Mouse (Mus musculus) limb, embryonic 12.5 days (tissue): ENCODE results near the gene Mgrn1. TPM values are rescaled to one million over a fixed set of nuclear protein-coding genes. Genes with fewer than 3 reads are reported as not detected.

ENCODE experiments used
- ATAC-seq: fragments of 200-750 bp; cut with Nextera tagmentation; 2 replicates; pipeline ENCODE4 v1.8.0; 2017; ENCODE audit warnings: low read depth, moderate TSS enrichment; ENCODE audit not compliant: insufficient number of reproducible peaks, insufficient read depth, low FRiP score, low TSS enrichment
- H3K27ac ChIP-seq: fragments of 300-500 bp; sonication (generic); 2 replicates; pipeline ENCODE4 v1.5.1; 2016; ENCODE audit warnings: mild to moderate bottlenecking, moderate library complexity
- H3K27me3 ChIP-seq: fragments of 300-500 bp; sonication (generic); 2 replicates; pipeline ENCODE4 v1.6.1; 2016; ENCODE audit warnings: mild to moderate bottlenecking, moderate library complexity
- H3K36me3 ChIP-seq: fragments of 300-500 bp; sonication (generic); 2 replicates; pipeline ENCODE4 v1.6.1; 2016; ENCODE audit warnings: mild to moderate bottlenecking, moderate library complexity
- H3K4me1 ChIP-seq: fragments of 300-500 bp; sonication (generic); replicated peaks from 2 replicates; pipeline ENCODE4 v1.6.1; 2016
- H3K4me2 ChIP-seq: fragments of 300-500 bp; sonication (generic); 2 replicates; pipeline ENCODE4 v1.6.1; 2016; ENCODE audit warnings: mild to moderate bottlenecking, moderate library complexity
- H3K4me3 ChIP-seq: fragments of 300-500 bp; sonication (generic); replicated peaks from 2 replicates; pipeline ENCODE4 v1.5.1; 2016; ENCODE audit warnings: mild to moderate bottlenecking
- H3K9ac ChIP-seq: fragments of 300-500 bp; sonication (generic); replicated peaks from 2 replicates; pipeline ENCODE4 v1.6.1; 2016; ENCODE audit warnings: mild to moderate bottlenecking, moderate library complexity
- H3K9me3 ChIP-seq: fragments of 300-500 bp; sonication (generic); 2 replicates; pipeline ENCODE4 v1.6.1; 2016; ENCODE audit warnings: mild to moderate bottlenecking, moderate library complexity
- WGBS: fragments of 180-500 bp; shearing (Covaris S2); methylation state at CpG from one replicate; pipeline ENCODE4 v1.1.7; 2016; 5-methylcytosine and 5-hydroxymethylcytosine counted together
- polyA plus RNA-seq: library from polyadenylated mRNA; unstranded; fragments of >200 nt; fragmentation: Nextera tagmentation; extraction: Ambion mirVana; gene quantifications from 2 replicates; pipeline ENCODE4 v1.2.1, GENCODE M21; 2016

Gene Mgrn1
- polyA plus RNA-seq, 1 experiment from 2014 or later, result 87.5 TPM

DNA sequence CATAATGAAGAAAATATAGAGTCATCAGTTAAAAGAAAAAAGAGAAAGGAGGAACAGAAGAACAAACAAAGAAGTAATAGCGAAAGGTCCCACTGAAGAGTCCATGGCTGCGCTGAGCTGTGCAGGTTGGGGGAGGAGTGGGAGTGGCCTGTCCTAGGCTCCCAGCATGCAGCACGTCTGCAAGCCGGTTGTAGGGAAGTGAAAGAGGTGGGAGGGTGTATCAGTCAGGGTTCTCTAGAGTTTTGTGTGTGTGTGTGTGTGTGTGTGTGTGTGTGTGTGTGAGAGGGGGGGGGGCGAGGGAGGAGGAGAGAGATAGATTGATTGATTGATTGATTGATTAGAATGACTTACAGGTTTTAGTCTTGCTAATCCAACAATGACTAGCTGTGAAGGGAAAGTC is 21.9 kb downstream of the Mgrn1 start:
- H3K4me1 ChIP-seq, result peaks cover 12% of the 10 kb centered on the region
- ATAC-seq, result no peak
- H3K9ac ChIP-seq, result no peak overlapping the region
- 69% methylated on average over 5 of the region's 5 CpGs for WGBS
- no peaks in the 10 kb centered on the region for H3K27me3 ChIP-seq
- no peak overlapping the region for H3K4me3 ChIP-seq
- no peak overlapping the region for H3K27ac ChIP-seq
- no peak overlapping the region for H3K4me2 ChIP-seq
- H3K36me3 ChIP-seq, result peaks cover 59% of the 10 kb centered on the region
- H3K9me3 ChIP-seq, result no peaks in the 10 kb centered on the region

DNA sequence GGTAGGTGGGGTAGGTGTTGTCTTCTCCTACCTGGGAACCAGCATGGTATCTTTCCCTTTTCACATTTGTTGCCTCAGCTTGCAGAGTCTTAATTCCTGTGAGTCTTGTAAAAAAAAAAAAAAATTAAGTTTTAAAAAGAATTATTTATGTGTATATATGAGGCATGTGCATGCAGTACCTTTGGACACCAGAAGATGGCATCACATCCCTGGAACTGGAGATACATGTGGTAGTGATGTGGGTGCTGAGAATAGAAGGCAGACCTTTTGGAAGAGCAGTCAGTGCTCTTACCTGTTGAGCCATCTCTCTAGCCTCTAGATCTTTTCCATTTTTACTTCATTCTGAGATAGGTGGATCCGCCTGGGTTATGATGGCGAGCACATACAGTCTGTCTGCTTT is 23.7 kb downstream of the Mgrn1 start:
- Histone ChIP-seq H3K4me1 (peaks cover 9% of the 10 kb centered on the region), H3K27me3 (no peaks in the 10 kb centered on the region), H3K36me3 (peaks cover 70% of the 10 kb centered on the region), H3K9ac (no peak overlapping the region), H3K4me3 (no peak overlapping the region), H3K4me2 (no peak overlapping the region), H3K27ac (no peak overlapping the region), H3K9me3 (no peaks in the 10 kb centered on the region)
- no peak for ATAC-seq
- WGBS, result 100% methylated on average over 2 of the region's 2 CpGs

DNA sequence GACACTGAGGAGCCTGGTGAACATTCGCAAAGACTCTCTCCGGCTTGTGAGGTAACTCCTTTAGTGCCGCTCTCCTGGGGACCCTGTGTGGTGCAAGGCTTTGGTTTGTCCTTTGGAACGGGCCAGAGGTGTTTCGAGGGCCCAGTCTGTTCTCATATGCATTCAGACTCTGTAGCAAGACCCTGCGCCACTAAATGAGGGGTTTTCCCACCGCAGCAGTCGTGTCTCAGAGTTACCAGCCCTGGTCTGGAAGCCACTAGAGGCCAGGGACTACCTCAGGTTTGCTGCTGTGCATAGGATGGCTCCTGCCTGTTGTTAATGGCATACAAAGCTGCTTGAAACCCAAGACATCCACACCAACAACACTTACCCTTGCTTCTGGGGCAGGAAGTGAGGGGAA is 24.7 kb downstream of the Mgrn1 start:
- H3K27ac ChIP-seq, result no peak overlapping the region
- no peaks in the 10 kb centered on the region for H3K27me3 ChIP-seq
- ATAC-seq, result no peak
- H3K36me3 ChIP-seq, result peaks cover 79% of the 10 kb centered on the region
- H3K4me2 ChIP-seq, result no peak overlapping the region
- H3K9ac ChIP-seq, result no peak overlapping the region
- no peaks in the 10 kb centered on the region for H3K9me3 ChIP-seq
- WGBS, result 95% methylated on average over 8 of the region's 8 CpGs
- no peaks in the 10 kb centered on the region for H3K4me1 ChIP-seq
- no peak overlapping the region for H3K4me3 ChIP-seq

DNA sequence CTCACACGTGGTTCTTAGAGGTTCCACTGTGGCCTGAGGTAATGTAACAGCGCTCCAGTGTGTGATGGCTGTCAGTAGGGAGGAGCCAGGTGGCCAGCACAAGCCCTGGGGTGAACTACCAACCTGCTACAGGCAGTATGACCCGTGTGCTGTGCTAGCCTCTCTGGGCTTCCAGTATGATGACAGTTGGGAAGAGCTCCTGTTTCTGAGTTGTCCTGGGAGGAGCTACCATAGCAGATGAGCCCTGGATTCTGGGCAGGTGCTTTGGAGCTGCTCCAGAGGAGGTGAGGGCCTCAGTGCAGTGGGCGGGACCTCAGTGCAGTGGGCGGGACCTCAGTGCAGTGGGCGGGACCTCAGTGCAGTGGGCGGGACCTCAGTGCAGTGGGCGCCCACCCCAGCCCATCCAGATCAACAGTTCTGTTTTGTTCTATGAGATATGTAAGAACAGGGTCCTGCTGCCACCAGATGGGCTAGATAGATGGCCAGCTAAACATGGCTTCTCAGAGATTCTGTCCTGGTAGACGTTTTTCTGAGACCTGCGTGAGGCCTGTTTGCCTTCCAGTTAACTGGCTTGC is 26.1 kb downstream of the Mgrn1 start:
- 67% methylated on average over 10 of the region's 10 CpGs for WGBS
- H3K4me2 ChIP-seq, result no peak overlapping the region
- H3K9me3 ChIP-seq, result no peaks in the 10 kb centered on the region
- peak overlapping the region; percentile 41; the same call in 1 of the 2 replicates for H3K27ac ChIP-seq
- H3K9ac ChIP-seq, result no peak overlapping the region
- H3K36me3 ChIP-seq, result peaks cover 89% of the 10 kb centered on the region
- no peak for ATAC-seq
- no peak overlapping the region for H3K4me3 ChIP-seq
- H3K4me1 ChIP-seq, result no peaks in the 10 kb centered on the region
- no peaks in the 10 kb centered on the region for H3K27me3 ChIP-seq

DNA sequence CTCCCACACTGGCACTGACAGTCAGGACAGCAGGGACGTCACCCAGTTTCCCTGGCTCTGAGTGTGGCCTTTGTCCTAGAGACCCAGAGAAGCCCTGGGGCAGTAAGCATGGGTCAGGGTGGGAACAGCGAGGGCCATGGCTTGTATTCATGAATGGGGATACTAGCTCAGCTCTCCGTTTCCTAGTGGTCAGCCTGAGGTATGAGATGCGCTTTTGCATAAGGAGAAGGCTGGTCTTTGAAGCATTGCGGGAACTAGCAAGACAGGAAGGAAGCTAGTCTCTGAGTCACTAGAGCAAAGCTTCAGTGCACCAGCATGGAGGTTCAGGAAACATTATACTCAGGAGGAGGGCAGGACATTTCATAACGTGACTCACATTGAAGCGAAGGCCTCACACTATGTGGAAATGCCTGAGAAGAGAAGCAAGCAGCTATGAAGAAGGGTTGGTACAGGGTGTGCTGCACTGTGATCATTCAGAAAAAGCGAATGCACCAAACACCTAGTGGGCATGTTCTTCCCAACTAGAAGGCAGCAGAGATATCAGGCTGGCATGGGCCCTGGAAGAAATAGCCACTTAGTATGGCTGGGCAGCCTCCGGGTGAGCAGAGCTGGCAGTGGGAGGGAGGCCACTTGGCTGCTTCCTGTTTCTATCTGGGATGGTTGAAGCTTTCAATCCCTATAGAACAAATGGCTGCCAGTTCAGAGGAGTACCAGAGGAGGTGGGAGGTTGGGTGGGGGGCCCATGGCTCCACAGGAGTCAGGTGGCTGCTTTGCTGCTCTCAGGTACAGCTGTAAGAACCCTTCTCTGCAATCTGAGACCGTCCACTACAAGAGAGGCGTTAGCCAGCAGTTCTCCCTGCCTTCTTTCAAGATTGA is 27.1 kb downstream of the Mgrn1 start:
- no peaks in the 10 kb centered on the region for H3K27me3 ChIP-seq
- H3K4me1 ChIP-seq, result no peaks in the 10 kb centered on the region
- peaks cover 88% of the 10 kb centered on the region for H3K36me3 ChIP-seq

DNA sequence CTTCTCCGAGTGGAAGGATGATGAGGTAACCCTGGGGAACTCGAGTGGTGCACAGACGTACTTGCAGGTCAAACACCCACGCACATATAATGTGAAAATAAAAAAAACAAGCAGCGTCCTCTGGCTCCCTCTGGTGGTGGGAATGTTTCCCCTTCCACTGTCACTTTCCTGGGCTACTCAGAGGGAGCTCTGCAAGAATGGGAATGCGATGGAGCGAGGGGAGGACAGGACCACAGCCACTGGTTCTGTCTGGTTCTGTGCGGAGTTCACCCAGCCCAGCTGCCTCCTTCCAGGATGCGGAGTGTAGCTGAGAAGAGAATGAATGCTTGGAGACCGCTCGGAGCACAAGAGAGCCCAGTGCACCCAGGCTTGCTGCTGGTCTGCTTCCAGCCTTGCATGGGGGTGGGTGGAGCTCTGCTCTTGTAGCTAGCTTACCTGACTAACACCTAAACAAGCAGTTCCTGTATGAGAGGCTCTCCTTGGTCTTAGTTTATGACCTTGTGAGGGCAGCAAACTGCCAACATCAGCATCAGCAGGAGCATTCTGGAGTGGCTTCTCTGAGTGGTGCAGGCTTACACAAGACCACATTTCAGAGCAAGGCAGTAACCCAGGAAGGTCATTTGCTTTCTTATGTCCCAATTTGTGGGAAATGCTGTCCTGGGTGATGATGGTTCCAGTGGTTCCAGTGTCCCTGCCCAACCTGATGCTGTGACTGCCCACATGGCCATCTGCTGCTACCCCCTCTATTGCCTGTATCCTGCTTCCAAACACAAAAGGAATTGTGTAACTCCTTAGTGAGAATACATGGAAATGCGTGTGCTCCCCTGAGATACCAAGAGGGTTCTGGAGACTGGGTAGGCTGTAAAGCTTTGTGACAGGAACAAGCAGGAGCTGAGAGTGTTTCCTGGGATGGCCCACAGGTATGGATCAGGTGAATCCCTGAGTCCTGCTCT is 28.0 kb downstream of the Mgrn1 start:
- Histone ChIP-seq H3K36me3 (peaks cover 91% of the 10 kb centered on the region), H3K4me3 (no peak overlapping the region), H3K27me3 (no peaks in the 10 kb centered on the region), H3K9me3 (no peaks in the 10 kb centered on the region), H3K4me2 (no peak overlapping the region), H3K9ac (no peak overlapping the region), H3K4me1 (no peaks in the 10 kb centered on the region), H3K27ac (no peak overlapping the region)
- peak; percentile 67 for ATAC-seq
- WGBS, result 38% methylated on average over 12 of the region's 12 CpGs

More for the DNA sequence above, 27.1 kb downstream of the Mgrn1 start:
- ATAC-seq, result peak; percentile 9; the same call in 1 of the 2 replicates
- Histone ChIP-seq H3K27ac (peak overlapping the region; percentile 54), H3K9ac (no peak overlapping the region), H3K4me2 (no peak overlapping the region), H3K4me3 (no peak overlapping the region), H3K9me3 (no peaks in the 10 kb centered on the region)
- WGBS, result 75% methylated on average over 11 of the region's 11 CpGs

DNA sequence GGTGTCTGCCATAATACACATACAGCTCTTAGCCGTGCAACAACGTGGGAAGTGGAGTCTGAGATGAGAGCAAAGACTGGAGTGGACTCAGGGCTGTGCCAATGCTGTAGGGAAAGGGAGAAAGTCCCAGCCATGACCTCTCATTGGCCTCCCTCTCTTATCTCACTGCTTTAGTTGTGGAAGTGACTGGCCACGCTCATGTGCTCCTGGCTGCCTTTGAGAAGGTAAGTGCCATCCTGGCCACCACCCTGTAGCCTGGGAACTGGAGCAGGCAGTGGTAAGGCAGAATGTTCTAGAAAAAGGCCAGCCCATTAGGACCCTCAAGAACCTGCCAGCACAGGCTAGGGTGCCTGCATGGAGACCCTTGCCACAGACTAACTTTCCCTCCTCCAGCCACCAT is 29.9 kb downstream of the Mgrn1 start:
- Histone ChIP-seq H3K27ac (no peak overlapping the region), H3K4me1 (no peaks in the 10 kb centered on the region), H3K9ac (no peak overlapping the region), H3K36me3 (peaks cover 91% of the 10 kb centered on the region), H3K27me3 (no peaks in the 10 kb centered on the region), H3K4me3 (no peak overlapping the region), H3K9me3 (no peaks in the 10 kb centered on the region), H3K4me2 (no peak overlapping the region)
- WGBS, result 88% methylated on average over 3 of the region's 3 CpGs
- ATAC-seq, result no peak

DNA sequence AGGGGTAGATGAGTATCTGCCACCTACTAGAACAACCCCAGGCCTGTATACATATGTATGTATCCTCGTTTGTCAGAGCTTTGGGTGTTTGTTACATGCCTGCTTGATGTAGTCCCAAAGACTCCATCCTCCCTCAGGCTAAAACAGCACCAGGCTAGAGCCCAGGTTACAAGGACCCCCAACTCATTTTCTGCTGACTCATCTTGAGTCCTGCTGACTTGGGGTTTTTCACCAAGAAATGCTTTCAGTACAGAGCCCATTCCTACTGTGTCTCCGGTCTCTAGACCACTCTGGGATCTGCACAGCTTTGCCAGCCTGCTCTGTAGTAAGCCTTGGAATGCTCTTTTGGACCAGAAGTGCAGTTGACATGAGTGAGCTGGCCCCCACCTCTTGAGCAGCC is 30.6 kb downstream of the Mgrn1 start:
- 88% methylated on average over 2 of the region's 2 CpGs for WGBS
- Histone ChIP-seq H3K27ac (no peak overlapping the region), H3K36me3 (peaks cover 91% of the 10 kb centered on the region), H3K4me3 (no peak overlapping the region), H3K9me3 (no peaks in the 10 kb centered on the region), H3K9ac (no peak overlapping the region), H3K4me2 (no peak overlapping the region), H3K27me3 (no peaks in the 10 kb centered on the region), H3K4me1 (no peaks in the 10 kb centered on the region)
- ATAC-seq, result no peak

DNA sequence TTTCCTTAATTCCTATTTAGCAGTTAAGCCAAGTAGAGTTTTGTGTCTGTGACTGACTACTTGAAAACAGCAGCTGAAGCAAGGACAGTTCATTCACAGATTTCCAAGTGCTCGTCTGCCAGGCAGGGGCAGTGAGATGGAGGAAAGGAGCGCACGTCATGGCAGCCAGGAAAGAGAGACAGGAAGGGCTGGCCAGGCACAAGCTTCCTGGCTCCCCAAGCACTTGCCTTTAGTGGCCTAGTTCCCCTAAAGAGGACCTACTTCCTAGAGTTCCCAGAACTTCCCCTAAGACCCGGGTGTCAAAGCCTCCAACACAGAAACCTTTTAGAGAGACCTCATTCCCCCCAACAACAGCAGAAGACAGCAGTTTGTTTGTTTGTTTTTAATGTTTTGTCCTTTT is 34.5 kb downstream of the Mgrn1 start:
- no peaks in the 10 kb centered on the region for H3K9me3 ChIP-seq

DNA sequence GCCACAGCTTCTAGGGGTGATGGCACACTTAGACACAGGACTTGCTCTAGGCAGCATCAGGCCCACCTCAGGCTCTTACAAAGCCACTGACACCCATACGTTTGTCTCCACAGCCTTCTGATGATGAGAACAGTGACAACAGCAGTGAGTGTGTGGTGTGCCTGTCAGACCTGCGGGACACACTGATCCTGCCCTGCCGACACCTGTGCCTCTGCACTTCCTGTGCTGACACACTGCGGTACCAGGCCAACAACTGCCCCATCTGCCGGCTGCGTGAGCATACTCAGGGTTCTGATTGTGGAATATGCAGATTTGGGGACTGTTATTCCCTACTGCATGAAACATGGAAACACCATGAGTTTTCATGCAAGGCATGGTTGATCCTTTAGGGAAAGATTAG is 36.4 kb downstream of the Mgrn1 start:
- Histone ChIP-seq H3K4me1 (no peaks in the 10 kb centered on the region), H3K27me3 (no peaks in the 10 kb centered on the region), H3K4me3 (no peak overlapping the region), H3K9me3 (no peaks in the 10 kb centered on the region), H3K4me2 (no peak overlapping the region), H3K9ac (no peak overlapping the region), H3K36me3 (peaks cover 98% of the 10 kb centered on the region), H3K27ac (no peak overlapping the region)
- ATAC-seq, result no peak
- 91% methylated on average over 6 of the region's 6 CpGs for WGBS

More for the DNA sequence above, 34.5 kb downstream of the Mgrn1 start:
- no peak overlapping the region for H3K27ac ChIP-seq
- H3K27me3 ChIP-seq, result no peaks in the 10 kb centered on the region
- H3K4me2 ChIP-seq, result no peak overlapping the region
- H3K4me3 ChIP-seq, result no peak overlapping the region
- WGBS, result 81% methylated on average over 4 of the region's 4 CpGs
- H3K4me1 ChIP-seq, result no peaks in the 10 kb centered on the region
- no peak overlapping the region for H3K9ac ChIP-seq
- no peak for ATAC-seq
- peaks cover 98% of the 10 kb centered on the region for H3K36me3 ChIP-seq

DNA sequence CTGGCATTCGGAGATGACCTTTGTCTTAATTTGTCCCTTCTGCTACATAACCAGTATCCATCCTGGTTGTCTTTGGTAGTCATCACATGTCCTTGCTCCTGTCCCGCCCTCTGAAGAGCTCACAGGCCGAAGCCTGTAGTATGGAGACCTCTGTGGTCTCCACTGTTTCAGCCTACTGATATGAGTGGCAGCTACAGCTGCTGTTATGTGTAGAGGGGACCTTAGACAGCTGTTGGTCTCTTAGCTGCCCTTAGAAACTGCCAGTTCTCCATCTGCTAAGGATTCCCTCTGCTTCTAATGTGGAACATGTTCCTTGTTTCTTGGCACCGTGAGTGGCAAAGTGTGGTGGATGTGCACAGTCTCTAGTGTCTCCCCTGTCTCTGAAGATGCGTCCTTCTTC is 37.9 kb downstream of the Mgrn1 start:
- Histone ChIP-seq H3K36me3 (peaks cover 100% of the 10 kb centered on the region), H3K4me3 (no peak overlapping the region), H3K27ac (no peak overlapping the region), H3K4me1 (no peaks in the 10 kb centered on the region), H3K4me2 (no peak overlapping the region), H3K27me3 (no peaks in the 10 kb centered on the region), H3K9ac (no peak overlapping the region), H3K9me3 (no peaks in the 10 kb centered on the region)
- no peak for ATAC-seq
- WGBS, result 92% methylated on average over 5 of the region's 5 CpGs
